Mouse (Mus musculus): ENCODE data around the gene Aes. TPM values are rescaled to one million over a fixed set of nuclear protein-coding genes. Genes with fewer than 3 reads are reported as not detected.

The Aes gene
- total RNA-seq, 4 experiments from 2014 or later = 1,133 to 1,192 (median 1,173) TPM

GRCm38 (mm10) chr10:81597137-81597950 lies 38.1 kb downstream of the Aes start:
- DNase-seq (ENCODE audit: low spot score) = no peak

- no peak for DNase-seq (ENCODE audit: low spot score)
Measured at GRCm38 (mm10) chr10:81598342-81598741, 39.1 kb downstream of the Aes start.

- DNase-seq (ENCODE audit: low spot score) = no peak
Measured at GRCm38 (mm10) chr10:81598871-81599270, 39.6 kb downstream of the Aes start.

GRCm38 (mm10) chr10:81599630-81600029 lies 40.3 kb downstream of the Aes start:
- no peak for DNase-seq (ENCODE audit: low spot score)

- DNase-seq (ENCODE audit: low spot score) = no peak
Measured at GRCm38 (mm10) chr10:81600096-81600495, 40.8 kb downstream of the Aes start.

- DNase-seq (ENCODE audit: low spot score) = peak; percentile 92
Measured at GRCm38 (mm10) chr10:81600738-81601203, 41.5 kb downstream of the Aes start, which contains the start of gene Tle6. TSS of gene Tle6 (minus strand) at chr10:81601073.

GRCm38 (mm10) chr10:81601396-81601905 lies 42.2 kb downstream of the Aes start:
- DNase-seq (ENCODE audit: low spot score) = no peak

- peak; percentile 47 for DNase-seq (ENCODE audit: low spot score)
Measured at GRCm38 (mm10) chr10:81602741-81603151, 43.5 kb downstream of the Aes start.

- no peak for DNase-seq (ENCODE audit: low spot score)
Measured at GRCm38 (mm10) chr10:81604019-81604967, 45.0 kb downstream of the Aes start.

- peak; percentile 90 for DNase-seq (ENCODE audit: low spot score)
Measured at GRCm38 (mm10) chr10:81604968-81605665, 45.8 kb downstream of the Aes start.

- no peak for DNase-seq (ENCODE audit: low spot score)
Measured at GRCm38 (mm10) chr10:81605666-81605973, 46.3 kb downstream of the Aes start.

- peak; percentile 99 for DNase-seq (ENCODE audit: low spot score)
Measured at GRCm38 (mm10) chr10:81605974-81606751, 46.9 kb downstream of the Aes start, which contains the start of gene BC025920. TSS of gene BC025920 (plus strand) at chr10:81606270.

GRCm38 (mm10) chr10:81608308-81608707 lies 49.0 kb downstream of the Aes start:
- no peak for DNase-seq (ENCODE audit: low spot score)

GRCm38 (mm10) chr10:81612779-81613178 lies 53.5 kb downstream of the Aes start:
- DNase-seq (ENCODE audit: low spot score) = no peak

GRCm38 (mm10) chr10:81615486-81615885 lies 56.2 kb downstream of the Aes start:
- no peak for DNase-seq (ENCODE audit: low spot score)

Other genes with a start within 250 kb of the Aes start
- 10 to 100 TPM; 14.4 to 19.2 (median 16.3) TPM for gene Cactin, start 238.4 kb upstream of the Aes start, total RNA-seq (2022)
- gene Tbxa2r, start 230.8 kb upstream of the Aes start, total RNA-seq (2022) = 1 to 10 TPM; 2.7 to 5.4 (median 3.5) TPM
- gene Gipc3, start 216.2 kb upstream of the Aes start, total RNA-seq (2022) = 1 to 10 TPM; 4.1 to 6.6 (median 5.2) TPM
- gene Hmg20b, start 209.0 kb upstream of the Aes start, total RNA-seq (2022) = 10 to 100 TPM; 52.4 to 61.2 (median 57.1) TPM
- 10 to 100 TPM in 1 of 4 experiments, 1 to 10 TPM in 3; 9.2 to 11.4 (median 9.8) TPM for gene Mfsd12, start 202.0 kb upstream of the Aes start, total RNA-seq (2022)
- under 1 TPM in 2 of 4 experiments, not detected in 2; 0.29 to 0.66 TPM for gene 4930404N11Rik, start 193.7 kb upstream of the Aes start, total RNA-seq (2022)
- gene Fzr1, start 181.0 kb upstream of the Aes start, total RNA-seq (2022) = 10 to 100 TPM; 25.9 to 39.0 (median 32.2) TPM
- 10 to 100 TPM; 49.1 to 55.0 (median 53.8) TPM for gene Dohh, start 175.1 kb upstream of the Aes start, total RNA-seq (2022)
- gene Gm48551, start 175.0 kb upstream of the Aes start, total RNA-seq (2022) = 1 to 10 TPM in 2 of 4 experiments, under 1 TPM in 2; 0.73 to 1.3 (median 1.0) TPM
- gene Gm48552, start 170.5 kb upstream of the Aes start, total RNA-seq (2022) = under 1 TPM in 2 of 4 experiments, not detected in 2; 0.50 to 0.72 TPM
- gene Smim24, start 166.4 kb upstream of the Aes start, total RNA-seq (2022) = 1 to 10 TPM; 1.4 to 2.4 (median 1.9) TPM
- gene Nfic, start 103.9 kb upstream of the Aes start, total RNA-seq (2022) = 100 to 1,000 TPM; 100 to 132 (median 108) TPM
- gene Celf5, start 76.8 kb upstream of the Aes start, total RNA-seq (2022) = under 1 TPM in 2 of 4 experiments, not detected in 2; 0.12 to 0.29 TPM
- gene Ncln, start 63.1 kb upstream of the Aes start, total RNA-seq (2022) = 10 to 100 TPM; 48.7 to 72.7 (median 66.7) TPM
- gene S1pr4, start 59.4 kb upstream of the Aes start, total RNA-seq (2022) = 1 to 10 TPM in 2 of 4 experiments, under 1 TPM in 2; 0.88 to 1.4 (median 1.0) TPM
- gene Gna15, start 35.3 kb upstream of the Aes start, total RNA-seq (2022) = under 1 TPM; 0.37 to 0.78 (median 0.54) TPM
- gene Gna11, start 14.3 kb upstream of the Aes start, total RNA-seq (2022) = 10 to 100 TPM; 47.7 to 54.1 (median 50.9) TPM
- 10 to 100 TPM in 2 of 4 experiments, 1 to 10 TPM in 2; 5.4 to 12.1 (median 9.1) TPM for gene Tle2, start 15.1 kb downstream of the Aes start, total RNA-seq (2022)
- gene Tle6, start 41.6 kb downstream of the Aes start, total RNA-seq (2022) = 10 to 100 TPM in 1 of 4 experiments, 1 to 10 TPM in 3; 6.8 to 12.7 (median 9.3) TPM
- gene BC025920, start 46.8 kb downstream of the Aes start, total RNA-seq (2022) = 1 to 10 TPM; 2.3 to 4.4 (median 3.0) TPM
- gene Sirt6, start 68.3 kb downstream of the Aes start, total RNA-seq (2022) = 1 to 10 TPM; 6.8 to 8.4 (median 7.3) TPM
- 10 to 100 TPM in 1 of 4 experiments, 1 to 10 TPM in 3; 7.3 to 12.4 (median 8.5) TPM for gene Ankrd24, start 69.1 kb downstream of the Aes start, total RNA-seq (2022)
- gene Gm10778, start 89.6 kb downstream of the Aes start, total RNA-seq (2022) = 1 to 10 TPM; 1.8 to 2.2 (median 2.1) TPM
- 1 to 10 TPM; 3.7 to 5.7 (median 5.1) TPM for gene Zfp433, start 145.3 kb downstream of the Aes start, total RNA-seq (2022)
- gene Gm3055, start 211.7 kb downstream of the Aes start, total RNA-seq (2022) = 1 to 10 TPM; 1.4 to 4.2 (median 2.5) TPM

Measured in heart, adult 8-10 months (tissue).